Mouse (Mus musculus) cerebellum, adult 2 months (tissue): Measurements from ENCODE around the gene Sac3d1. TPM values are rescaled to one million over a fixed set of nuclear protein-coding genes. Genes with fewer than 3 reads are reported as not detected.

Source experiments
- DNase-seq, 2 experiments: peaks; one replicate each; pipeline ENCODE4 v3.0.0; 2021
- H3K27ac ChIP-seq: fragments of 200-500 bp; 2 replicates; pipeline ENCODE4 v1.5.1; 2012; ENCODE audit warnings: low read length, control low read depth, inconsistent platforms; ENCODE audit not compliant: insufficient read depth
- H3K27me3 ChIP-seq: fragments of 200-500 bp; 2 replicates; pipeline ENCODE4 v1.6.1; 2012; ENCODE audit warnings: inconsistent platforms, mild to moderate bottlenecking, low read length, moderate library complexity; ENCODE audit not compliant: control insufficient read depth, insufficient read depth
- H3K4me1 ChIP-seq: fragments of 200-500 bp; 2 replicates; pipeline ENCODE4 v1.6.1; 2011; ENCODE audit warnings: low read length; ENCODE audit not compliant: control insufficient read depth, insufficient read depth
- H3K4me3 ChIP-seq: fragments of 200-500 bp; replicated peaks from 2 replicates; pipeline ENCODE3; 2011; ENCODE audit warnings: mild to moderate bottlenecking, low read depth, low read length, control low read depth; ENCODE audit not compliant: insufficient read depth
- CTCF ChIP-seq: fragments of 200-500 bp; IDR thresholded peaks from 2 replicates; pipeline ENCODE4 v1.5.1; 2011; ENCODE audit warnings: low read depth, mild to moderate bottlenecking, control low read depth, low read length, moderate library complexity, borderline replicate concordance; ENCODE audit not compliant: insufficient read depth
- POLR2A ChIP-seq: fragments of 200-500 bp; IDR thresholded peaks from 2 replicates; pipeline ENCODE4 v1.6.1; 2011; ENCODE audit warnings: low read length, control low read depth, borderline replicate concordance; ENCODE audit not compliant: insufficient read depth
- WGBS: fragments of 180-500 bp; shearing (Covaris S2); methylation state at CpG from one replicate; pipeline ENCODE4 v1.1.7; 2018; 5-methylcytosine and 5-hydroxymethylcytosine counted together
- polyA plus RNA-seq: library from polyadenylated mRNA; depleted of rRNA; stranded (reverse); fragments of >200 nt; gene quantifications from 2 replicates; pipeline ENCODE4 v1.2.3, GENCODE M21; 2012

Sac3d1 gene
- polyA plus RNA-seq, 1 experiment: 33.8 TPM

DNA sequence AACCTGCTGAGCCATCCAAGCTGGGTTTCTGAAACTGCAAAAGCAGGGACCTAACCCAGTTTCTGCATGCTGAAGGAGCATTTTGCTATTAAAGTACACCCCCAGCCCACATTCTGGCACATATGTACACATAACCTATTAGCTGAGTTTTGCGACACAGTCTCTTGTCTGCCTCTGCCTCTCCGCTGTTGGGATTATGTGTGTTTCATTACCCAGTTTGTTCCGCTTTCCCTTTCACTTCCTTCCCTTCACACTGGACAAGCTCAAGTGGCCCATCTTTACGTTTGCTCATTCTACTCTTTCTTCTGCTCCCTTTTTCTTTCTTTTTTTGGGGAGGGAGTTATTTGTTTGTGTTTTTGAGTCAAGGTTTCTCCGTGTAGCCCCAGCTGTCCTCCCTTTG lies 44.6 kb downstream of the Sac3d1 start:
- H3K4me3 ChIP-seq: no peak overlapping the region
- DNase-seq: no peak
- H3K27me3 ChIP-seq: no peaks in the 10 kb centered on the region
- 92% methylated on average over 5 of the region's 5 CpGs for WGBS
- H3K27ac ChIP-seq: no peak overlapping the region
- H3K4me1 ChIP-seq: peaks cover 5% of the 10 kb centered on the region
- TF ChIP-seq CTCF: no peak
- no peak for TF ChIP-seq POLR2A

DNA sequence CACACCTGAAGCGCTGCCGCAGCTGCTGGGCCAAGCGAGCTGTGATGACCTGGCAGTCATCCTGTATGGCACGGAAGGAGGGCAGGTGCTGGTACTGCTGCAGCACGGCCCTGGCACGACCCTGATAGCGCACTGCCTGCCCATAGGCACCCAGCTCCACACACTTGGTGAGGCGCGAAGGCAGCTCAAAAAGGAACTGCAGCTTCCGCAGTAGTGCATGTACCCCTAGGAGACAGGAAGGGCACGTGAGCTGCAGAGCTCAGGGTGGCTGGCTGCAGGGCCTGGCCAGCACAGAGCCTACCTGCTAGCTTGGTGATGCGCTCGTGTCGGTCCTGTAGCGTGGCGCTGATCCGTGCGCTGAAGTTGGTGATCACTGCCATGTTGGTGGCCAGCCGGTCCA lies 47.2 kb downstream of the Sac3d1 start:
- H3K27ac ChIP-seq: no peak overlapping the region
- no peaks in the 10 kb centered on the region for H3K27me3 ChIP-seq
- TF ChIP-seq CTCF (no peak), POLR2A (no peak)
- peaks cover 12% of the 10 kb centered on the region for H3K4me1 ChIP-seq
- H3K4me3 ChIP-seq: no peak overlapping the region
- no peak for DNase-seq
- 80% methylated on average over 19 of the region's 19 CpGs for WGBS

DNA sequence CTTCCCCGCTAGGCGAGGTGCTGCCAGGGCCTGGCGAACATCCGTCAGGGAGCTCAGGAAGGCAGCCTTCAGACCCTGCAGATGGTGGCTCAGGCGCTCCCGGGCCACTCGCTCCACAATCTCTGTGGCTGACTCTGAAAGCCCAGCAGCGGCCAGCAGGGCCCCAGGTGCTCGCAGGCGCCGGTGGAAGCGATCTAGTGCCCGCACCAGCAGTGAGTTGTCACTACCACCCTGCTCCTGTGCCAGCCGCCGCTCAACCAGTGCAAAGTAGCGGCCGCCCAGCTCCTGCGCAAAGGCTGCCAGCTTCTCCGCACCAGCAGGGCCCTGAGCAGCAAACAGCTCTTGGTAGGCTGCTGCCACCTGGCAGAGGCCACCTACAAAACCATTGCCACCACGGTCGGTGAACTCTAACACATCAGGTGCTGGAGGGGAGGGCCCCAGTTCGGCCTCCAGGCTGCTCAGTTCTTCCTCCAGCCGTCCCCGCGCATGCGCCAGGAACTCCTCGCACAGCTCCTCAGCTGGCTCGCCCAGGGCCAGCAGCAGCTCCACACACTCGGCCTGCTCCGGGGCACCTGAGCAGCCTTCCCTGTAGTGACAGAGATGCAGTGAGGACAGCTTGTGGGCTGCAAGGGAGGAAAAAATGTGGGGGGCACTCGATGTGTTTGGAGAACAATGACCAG lies 47.7 kb downstream of the Sac3d1 start:
- Histone ChIP-seq H3K4me1 (peaks cover 9% of the 10 kb centered on the region), H3K4me3 (no peak overlapping the region), H3K27me3 (no peaks in the 10 kb centered on the region), H3K27ac (no peak overlapping the region)
- TF ChIP-seq CTCF (no peak), POLR2A (no peak)
- WGBS: 55% methylated on average over 31 of the region's 31 CpGs
- DNase-seq: no peak

DNA sequence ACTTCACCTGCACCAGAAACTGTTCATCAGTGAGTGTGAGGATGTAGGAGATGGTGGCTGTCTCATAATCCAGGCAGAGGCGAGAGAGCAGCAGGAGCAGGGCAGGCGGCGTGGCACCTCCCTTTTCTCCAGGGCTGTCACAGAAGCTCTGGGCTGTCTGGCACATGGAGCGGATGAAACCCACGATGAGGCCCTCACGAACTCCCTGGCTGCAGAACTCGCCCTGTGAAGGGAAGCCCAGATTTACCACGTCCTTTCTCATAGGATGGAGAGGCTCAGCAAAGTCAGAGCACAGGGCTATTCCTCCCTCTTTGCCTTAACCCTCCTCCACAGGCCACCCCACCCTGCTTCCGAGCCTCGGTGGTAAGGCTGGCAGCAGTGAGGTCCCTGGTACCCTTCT lies 48.6 kb downstream of the Sac3d1 start:
- no peak overlapping the region for H3K4me3 ChIP-seq
- WGBS: 70% methylated on average over 10 of the region's 10 CpGs
- DNase-seq: no peak
- no peaks in the 10 kb centered on the region for H3K27me3 ChIP-seq
- peaks cover 9% of the 10 kb centered on the region for H3K4me1 ChIP-seq
- no peak overlapping the region for H3K27ac ChIP-seq
- TF ChIP-seq CTCF (no peak), POLR2A (no peak)

DNA sequence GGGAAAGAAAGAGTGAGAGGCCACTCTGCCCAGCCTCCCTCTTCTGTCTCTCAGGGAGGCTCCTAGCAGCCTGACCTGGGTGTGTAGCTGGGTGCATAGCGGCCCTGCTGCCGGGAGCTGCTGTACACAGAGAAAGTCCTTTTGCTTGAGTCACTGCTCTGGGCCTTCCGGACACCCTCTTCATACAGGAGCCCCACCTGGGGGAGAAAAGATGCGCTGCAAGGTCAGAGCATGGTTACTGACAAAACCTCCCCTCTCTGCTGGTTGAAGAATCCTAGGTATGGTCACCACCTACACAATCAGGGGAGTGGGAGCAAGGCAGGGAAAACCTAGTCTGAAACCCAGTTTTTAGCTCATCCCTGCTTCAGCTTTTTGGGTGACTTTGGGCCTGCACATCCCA lies 49.5 kb downstream of the Sac3d1 start:
- Histone ChIP-seq H3K4me3 (no peak overlapping the region), H3K27ac (no peak overlapping the region), H3K27me3 (no peaks in the 10 kb centered on the region), H3K4me1 (peaks cover 9% of the 10 kb centered on the region)
- DNase-seq: no peak
- WGBS: 80% methylated on average over 4 of the region's 4 CpGs
- TF ChIP-seq CTCF: no peak

DNA sequence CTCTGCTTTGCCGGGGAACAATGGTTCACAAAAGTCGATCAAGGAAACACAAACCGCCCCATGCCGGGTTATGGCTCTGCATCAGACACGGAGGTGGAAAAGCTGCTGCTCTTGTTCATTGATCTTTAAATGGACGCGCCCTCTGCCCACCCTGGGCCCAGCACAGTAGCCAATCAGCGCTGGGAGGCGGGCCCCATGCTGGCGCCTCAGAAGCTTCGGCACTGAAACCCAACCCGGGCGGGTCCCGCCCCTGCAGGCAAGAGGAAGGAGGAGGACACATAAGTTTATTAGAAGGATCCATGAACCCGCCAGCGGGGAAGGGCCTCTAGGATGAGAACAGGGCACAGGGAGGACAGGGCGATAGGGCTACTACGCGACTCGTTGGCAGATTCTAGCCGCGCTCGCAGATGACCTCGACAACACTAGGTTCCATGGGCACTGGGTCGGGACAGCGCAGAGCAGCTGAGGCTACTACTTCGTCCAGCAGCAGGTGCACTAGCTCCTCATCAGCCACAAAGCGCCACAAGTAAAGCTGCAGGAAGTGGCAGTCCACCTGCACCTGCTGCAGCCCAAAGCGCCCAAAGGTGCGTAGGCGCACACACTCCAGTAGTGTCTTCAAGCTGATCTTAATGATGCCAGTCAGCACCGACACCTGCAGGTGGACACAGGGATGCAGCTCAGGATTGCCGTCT lies 50.6 kb downstream of the Sac3d1 start, which contains the start of gene Tm7sf2:
Tm7sf2 (minus strand) TSS at position 650 of the 692 bp plus-strand sequence.
- Histone ChIP-seq H3K27me3 (no peaks in the 10 kb centered on the region), H3K4me3 (peak within 1 kb of the TSS; percentile 54), H3K27ac (peak within 1 kb of the TSS; percentile 30; the same call in 1 of the 2 replicates), H3K4me1 (peaks cover 13% of the 10 kb centered on the region)
- TF ChIP-seq POLR2A (0 out of 2 replicates have a peak, but pooled peaks have one; percentile 17), CTCF (0 out of 2 replicates have a peak, but pooled peaks have one; percentile 1)
- peak; percentile 85 to 87 for DNase-seq
- 11% methylated on average over 33 of the region's 33 CpGs for WGBS

DNA sequence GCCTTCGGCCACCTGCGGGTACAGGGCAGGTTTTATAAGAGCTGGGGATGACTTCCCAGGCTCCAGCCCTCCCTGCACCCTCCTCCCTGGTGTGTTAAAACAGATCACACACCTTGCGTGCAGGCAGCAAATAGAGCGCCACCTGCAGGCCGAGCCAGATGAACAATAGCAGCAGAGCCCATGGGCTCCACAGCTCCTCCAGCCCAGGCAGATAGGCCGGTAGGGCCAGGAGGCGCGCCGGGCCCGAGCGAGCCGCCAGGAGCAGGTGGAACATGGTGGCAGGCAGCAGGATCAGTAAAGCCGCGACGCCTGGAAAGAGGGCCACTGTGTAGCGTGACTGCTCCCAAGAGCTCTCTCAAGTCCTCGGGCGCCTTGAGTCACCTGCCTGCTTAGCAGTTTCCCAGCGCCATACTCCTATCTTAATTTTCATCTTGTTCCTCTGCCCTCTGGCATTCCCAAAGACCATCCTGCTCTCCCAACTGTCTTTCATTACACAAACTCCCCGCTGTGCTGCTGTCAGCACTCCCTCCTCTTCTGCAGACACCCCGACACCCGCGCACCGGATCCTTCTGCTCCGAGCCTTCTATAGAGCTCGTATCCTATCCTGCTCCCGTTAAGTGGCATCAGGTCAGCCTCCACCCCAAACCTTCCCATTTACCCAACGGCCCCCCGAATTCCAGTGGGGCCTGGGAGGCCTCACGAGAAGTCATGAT lies 51.3 kb downstream of the Sac3d1 start:
- Histone ChIP-seq H3K4me3 (peak overlapping the region; percentile 54), H3K4me1 (peaks cover 20% of the 10 kb centered on the region), H3K27ac (peak overlapping the region; percentile 43), H3K27me3 (no peaks in the 10 kb centered on the region)
- 1% methylated on average over 30 of the region's 30 CpGs for WGBS
- peak; percentile 88 to 90 for DNase-seq
- no peak for TF ChIP-seq POLR2A
- TF ChIP-seq CTCF: peak; percentile 77
